Mouse (Mus musculus): Measurements from ENCODE around the gene Snx1.

Gene Snx1

GRCm38 (mm10) chr9:66126456-66127192, at the start of gene Snx1, which contains the start of gene Ciao2a:
TSS of gene Snx1 (minus strand) at chr9:66126587.
TSS of gene Ciao2a (plus strand) at chr9:66126611.
- DNase-seq (ENCODE audit: low spot score in 2 of 2) = peak; percentile 89 to 93

- no peak for DNase-seq (ENCODE audit: low spot score in 2 of 2)
Observed at GRCm38 (mm10) chr9:66174985-66175384, 48.6 kb upstream of the Snx1 start.

- DNase-seq (ENCODE audit: low spot score in 2 of 2) = no peak
Observed at GRCm38 (mm10) chr9:66173316-66173855, 47.0 kb upstream of the Snx1 start.

GRCm38 (mm10) chr9:66171275-66171921, 45.0 kb upstream of the Snx1 start:
- DNase-seq (ENCODE audit: low spot score in 2 of 2) = no peak

- no peak for DNase-seq (ENCODE audit: low spot score in 2 of 2)
Observed at GRCm38 (mm10) chr9:66170506-66170905, 44.1 kb upstream of the Snx1 start.

- DNase-seq (ENCODE audit: low spot score in 2 of 2) = no peak
Observed at GRCm38 (mm10) chr9:66168233-66168632, 41.8 kb upstream of the Snx1 start.

GRCm38 (mm10) chr9:66167222-66167621, 40.8 kb upstream of the Snx1 start:
- no peak for DNase-seq (ENCODE audit: low spot score in 2 of 2)

- no peak for DNase-seq (ENCODE audit: low spot score in 2 of 2)
Observed at GRCm38 (mm10) chr9:66162995-66163394, 36.6 kb upstream of the Snx1 start.

GRCm38 (mm10) chr9:66160155-66160554, 33.8 kb upstream of the Snx1 start:
- DNase-seq (ENCODE audit: low spot score in 2 of 2) = no peak

- DNase-seq (ENCODE audit: low spot score in 2 of 2) = no peak
Observed at GRCm38 (mm10) chr9:66158885-66159430, 32.6 kb upstream of the Snx1 start.

- peak; percentile 83 to 85 for DNase-seq (ENCODE audit: low spot score in 2 of 2)
Observed at GRCm38 (mm10) chr9:66157958-66158830, 31.8 kb upstream of the Snx1 start, which contains the start of gene Dapk2. TSS of gene Dapk2 (plus strand) at chr9:66158223.

GRCm38 (mm10) chr9:66155534-66155933, 29.1 kb upstream of the Snx1 start:
- no peak for DNase-seq (ENCODE audit: low spot score in 2 of 2)

- DNase-seq (ENCODE audit: low spot score in 2 of 2) = no peak
Observed at GRCm38 (mm10) chr9:66154013-66154412, 27.6 kb upstream of the Snx1 start.

GRCm38 (mm10) chr9:66153594-66153993, 27.2 kb upstream of the Snx1 start:
- no peak for DNase-seq (ENCODE audit: low spot score in 2 of 2)

- DNase-seq (ENCODE audit: low spot score in 2 of 2) = no peak
Observed at GRCm38 (mm10) chr9:66152011-66152410, 25.6 kb upstream of the Snx1 start.

GRCm38 (mm10) chr9:66146141-66146540, 19.8 kb upstream of the Snx1 start:
- DNase-seq (ENCODE audit: low spot score in 2 of 2) = no peak

GRCm38 (mm10) chr9:66144248-66144647, 17.9 kb upstream of the Snx1 start:
- DNase-seq (ENCODE audit: low spot score in 2 of 2) = peak; percentile 64 to 65

GRCm38 (mm10) chr9:66142265-66142664, 15.9 kb upstream of the Snx1 start:
- no peak for DNase-seq (ENCODE audit: low spot score in 2 of 2)

- no peak for DNase-seq (ENCODE audit: low spot score in 2 of 2)
Observed at GRCm38 (mm10) chr9:66138193-66138592, 11.8 kb upstream of the Snx1 start.

- no peak for DNase-seq (ENCODE audit: low spot score in 2 of 2)
Observed at GRCm38 (mm10) chr9:66135967-66136366, 9.6 kb upstream of the Snx1 start.

GRCm38 (mm10) chr9:66131466-66131865, 5.1 kb upstream of the Snx1 start:
- no peak for DNase-seq (ENCODE audit: low spot score in 2 of 2)

GRCm38 (mm10) chr9:66127884-66128283, 1.5 kb upstream of the Snx1 start:
- no peak for DNase-seq (ENCODE audit: low spot score in 2 of 2)
